Mouse (Mus musculus) frontal cortex, postnatal 10 days (tissue): ENCODE measurements at regions not wholly inside any gene's neighbourhood (a gene's known extent, or its start where the extent isn't known, plus 50 kb on each side); places are given as distances from the start of the nearest gene placed in this dataset.

ENCODE experiments used
- DNase-seq, 2 experiments: peaks; one replicate each; pipeline ENCODE4 v3.0.0; 2022; ENCODE audit warnings: low spot score in 2 of 2, mixed read lengths in 1 of 2

GRCm38 (mm10) chr13:5211659-5212058 is 602.7 kb upstream of the Akr1e1 start:
- DNase-seq: no peak

- no peak for DNase-seq
These were observed 620.5 kb upstream of the Akr1e1 start for GRCm38 (mm10) chr13:5229476-5229875.

- DNase-seq: no peak
These were observed 625.3 kb upstream of the Akr1e1 start for GRCm38 (mm10) chr13:5234232-5234631.

- DNase-seq: no peak
These were observed 625.9 kb upstream of the Klf6 start for GRCm38 (mm10) chr13:5235391-5235790.

- no peak for DNase-seq
These were observed 620.7 kb upstream of the Klf6 start for GRCm38 (mm10) chr13:5240541-5240940.

GRCm38 (mm10) chr13:5242782-5243181 is 618.5 kb upstream of the Klf6 start:
- DNase-seq: no peak

- DNase-seq: no peak
These were observed 612.5 kb upstream of the Klf6 start for GRCm38 (mm10) chr13:5248671-5249391.

- no peak for DNase-seq
These were observed 603.2 kb upstream of the Klf6 start for GRCm38 (mm10) chr13:5257891-5258660.

- no peak for DNase-seq
These were observed 601.5 kb upstream of the Klf6 start for GRCm38 (mm10) chr13:5259760-5260159.

- DNase-seq: no peak
These were observed 588.6 kb upstream of the Klf6 start for GRCm38 (mm10) chr13:5272506-5273192.

- DNase-seq: no peak
These were observed 584.7 kb upstream of the Klf6 start for GRCm38 (mm10) chr13:5276564-5276963.

- no peak for DNase-seq
These were observed 571.4 kb upstream of the Klf6 start for GRCm38 (mm10) chr13:5289753-5290449.

- DNase-seq: peak in 1 of 2 experiments; percentile 3
These were observed 559.1 kb upstream of the Klf6 start for GRCm38 (mm10) chr13:5302141-5302540.

GRCm38 (mm10) chr13:5306688-5307087 is 554.6 kb upstream of the Klf6 start:
- DNase-seq: no peak

GRCm38 (mm10) chr13:5313297-5313696 is 548.0 kb upstream of the Klf6 start:
- no peak for DNase-seq

- no peak for DNase-seq
These were observed 546.3 kb upstream of the Klf6 start for GRCm38 (mm10) chr13:5315011-5315410.

GRCm38 (mm10) chr13:5317941-5318856 is 543.1 kb upstream of the Klf6 start:
- DNase-seq: no peak

GRCm38 (mm10) chr13:5345712-5346111 is 515.6 kb upstream of the Klf6 start:
- no peak for DNase-seq

- peak; percentile 6 to 7 for DNase-seq
These were observed 513.5 kb upstream of the Klf6 start for GRCm38 (mm10) chr13:5347503-5348469.
